ENCODE assay signal across 8 mouse cellular contexts in the genomic region with DNA sequence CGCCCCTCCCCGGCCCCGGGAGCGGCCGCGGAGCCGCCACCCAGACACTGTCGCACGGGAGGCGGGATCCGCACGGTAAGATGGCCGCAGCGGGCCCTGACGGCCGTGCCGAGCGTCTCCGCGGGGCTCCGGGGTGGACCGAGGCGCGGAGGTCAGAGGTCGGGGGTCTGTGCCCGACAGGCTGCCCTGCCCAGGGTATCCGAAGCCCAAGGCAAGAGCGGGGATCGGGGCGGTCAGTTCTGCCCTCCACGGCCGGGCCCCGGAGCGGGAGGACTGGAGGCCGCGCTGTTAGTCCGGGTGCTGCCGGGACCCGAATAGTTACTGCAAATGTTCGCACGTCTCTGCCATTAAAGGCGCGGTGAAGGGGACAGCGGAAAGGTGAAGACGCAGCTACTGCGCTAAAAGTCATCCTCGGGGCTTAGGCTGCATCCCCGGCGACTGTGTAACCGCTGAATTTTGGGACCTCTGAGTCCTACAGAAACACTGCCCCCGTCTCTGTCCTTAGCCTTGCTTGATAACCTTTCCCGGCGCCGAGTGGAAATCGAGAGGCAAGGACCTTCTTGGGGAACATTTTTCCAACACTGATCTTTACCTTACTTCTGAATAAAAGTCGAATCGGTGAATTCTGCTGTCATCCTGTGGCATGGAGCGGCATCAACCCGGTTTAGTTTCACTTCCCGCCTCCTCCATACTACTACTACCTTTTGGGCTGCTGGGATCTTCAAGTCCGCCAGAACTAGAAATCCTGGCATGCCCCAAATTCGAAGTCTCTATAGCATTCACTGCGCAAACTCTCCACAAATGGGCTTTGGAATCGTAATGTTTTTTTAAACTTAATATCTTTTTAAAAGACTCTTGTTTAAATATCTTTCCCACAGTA. TPM values are rescaled to one million over a fixed set of nuclear protein-coding genes. Genes with fewer than 3 reads are reported as not detected.
A peak's percentile ranks its signal among the peaks of the same experiment; 100 is the strongest.
DNase-seq lines count a peak whose midpoint lies in the region; ATAC-seq and TF ChIP-seq lines count a peak whose summit lies in the region.

No protein-coding gene starts in this region.

- TF ChIP-seq POLR2A in MEL (IDR thresholded peaks at IDR 0.05; ENCODE audit: control insufficient read depth in 1 of 2, insufficient read depth in 1 of 2, low read depth in 1 of 2, low read length in 2 of 2, poor library complexity in 1 of 2): peak in 1 of 2 experiments; percentile 46; a peak in 3 of 4 replicates

- H3K4me1 ChIP-seq in kidney, embryonic 15.5 days: peaks cover 23% of the 10 kb centered on the region
- peaks cover 5 to 27% of the 10 kb centered on the region in 2 experiments for H3K4me1 ChIP-seq in MEL (ENCODE audit: control insufficient read depth in 1 of 2, insufficient read depth in 2 of 2, low read length in 2 of 2)
- H3K4me1 ChIP-seq in forebrain, embryonic 13.5 days: peaks cover 32% of the 10 kb centered on the region
- H3K4me1 ChIP-seq in liver, embryonic 12.5 days: peaks cover 63% of the 10 kb centered on the region

- no peaks in the 10 kb centered on the region for H3K27me3 ChIP-seq in kidney, embryonic 15.5 days
- no peaks in the 10 kb centered on the region for H3K27me3 ChIP-seq in MEL (ENCODE audit: control insufficient read depth in 1 of 2, insufficient read depth in 2 of 2, low read length in 2 of 2)
- H3K27me3 ChIP-seq in forebrain, embryonic 13.5 days: no peaks in the 10 kb centered on the region
- no peaks in the 10 kb centered on the region for H3K27me3 ChIP-seq in liver, embryonic 12.5 days (replicated peaks)

- DNase-seq in kidney, adult 18-20 months: no peak
- DNase-seq in MEL (ENCODE audit: low read depth, low spot score): peak; percentile 57
- no peak for DNase-seq in spleen, postnatal 14 days (ENCODE audit: low spot score in 2 of 2)
- no peak for DNase-seq in thymus, postnatal 36 days
- DNase-seq in left cerebral cortex, adult 18-20 months (ENCODE audit: low spot score in 2 of 2): no peak

- H3K4me2 ChIP-seq in kidney, embryonic 15.5 days: peak overlapping the region; percentile 75
- peak overlapping the region; percentile 87 for H3K4me2 ChIP-seq in forebrain, embryonic 13.5 days
- H3K4me2 ChIP-seq in liver, embryonic 12.5 days: peak overlapping the region; percentile 88

- no peaks in the 10 kb centered on the region for H3K9me3 ChIP-seq in kidney, embryonic 15.5 days (replicated peaks)
- no peaks in the 10 kb centered on the region for H3K9me3 ChIP-seq in MEL (replicated peaks; ENCODE audit: insufficient read depth, low read length)
- H3K9me3 ChIP-seq in forebrain, embryonic 13.5 days (replicated peaks): no peaks in the 10 kb centered on the region
- H3K9me3 ChIP-seq in liver, embryonic 12.5 days (replicated peaks): no peaks in the 10 kb centered on the region

- no peak for TF ChIP-seq RAD21 in MEL (IDR thresholded peaks at IDR 0.05; ENCODE audit: low read depth, low read length)

- H3K79me2 ChIP-seq in MEL (ENCODE audit: control insufficient read depth, insufficient read depth, low read length, poor library complexity): peaks cover 59% of the 10 kb centered on the region

- H3K4me3 ChIP-seq in kidney, embryonic 15.5 days (replicated peaks): peak overlapping the region; percentile 100
- peak overlapping the region; percentile 86 to 99 for H3K4me3 ChIP-seq in MEL (ENCODE audit: control insufficient read depth in 1 of 2, insufficient read depth in 1 of 2, low read depth in 2 of 2, low read length in 2 of 2)
- peak overlapping the region; percentile 99 for H3K4me3 ChIP-seq in forebrain, embryonic 13.5 days
- H3K4me3 ChIP-seq in liver, embryonic 12.5 days: peak overlapping the region; percentile 93

- TF ChIP-seq EP300 in MEL (IDR thresholded peaks at IDR 0.05; ENCODE audit: low read depth in 1 of 2, low read length in 2 of 2): no peak

- no peak; the same call in 1 of the 2 replicates for ATAC-seq in kidney, embryonic 15.5 days (replicated peaks; ENCODE audit: low FRiP score)
- ATAC-seq in forebrain, embryonic 13.5 days: peak; percentile 72; the same call in 1 of the 2 replicates
- ATAC-seq in liver, embryonic 12.5 days: peak; percentile 2; the same call in 1 of the 2 replicates

- peaks cover 35% of the 10 kb centered on the region for H3K36me3 ChIP-seq in kidney, embryonic 15.5 days
- peaks cover 8 to 37% of the 10 kb centered on the region in 2 experiments for H3K36me3 ChIP-seq in MEL (ENCODE audit: control insufficient read depth in 1 of 2, insufficient read depth in 2 of 2, low read length in 2 of 2)
- peaks cover 25% of the 10 kb centered on the region for H3K36me3 ChIP-seq in forebrain, embryonic 13.5 days (ENCODE audit: poor library complexity, severe bottlenecking)
- peaks cover 44% of the 10 kb centered on the region for H3K36me3 ChIP-seq in liver, embryonic 12.5 days

- TF ChIP-seq CTCF in MEL (IDR thresholded peaks at IDR 0.05 in 2 of 3, conservative IDR thresholded peaks at IDR 0.05 in 1 of 3; ENCODE audit: control insufficient read depth in 1 of 3, insufficient read depth in 1 of 3, low read depth in 2 of 3, low read length in 3 of 3, poor library complexity in 1 of 3, severe bottlenecking in 1 of 3): no peak

- peak overlapping the region; percentile 89 for H3K27ac ChIP-seq in kidney, embryonic 15.5 days
- peak overlapping the region; percentile 83 for H3K27ac ChIP-seq in MEL (ENCODE audit: control insufficient read depth, low read depth, low read length)
- H3K27ac ChIP-seq in forebrain, embryonic 13.5 days: peak overlapping the region; percentile 82
- peak overlapping the region; percentile 99 for H3K27ac ChIP-seq in liver, embryonic 12.5 days

- WGBS in kidney, embryonic 15.5 days: 2% methylated on average over 63 of the region's 64 CpGs
- WGBS in forebrain, embryonic 13.5 days: 3% methylated on average over 63 of the region's 64 CpGs
- 1% methylated on average over 63 of the region's 64 CpGs for WGBS in liver, embryonic 12.5 days (ENCODE audit: insufficient replicate concordance)

- H3K9ac ChIP-seq in kidney, embryonic 15.5 days: peak overlapping the region; percentile 100
- H3K9ac ChIP-seq in MEL (ENCODE audit: control insufficient read depth, low read depth, low read length, poor library complexity, severe bottlenecking): peak overlapping the region; percentile 95
- H3K9ac ChIP-seq in forebrain, embryonic 13.5 days: peak overlapping the region; percentile 99
- peak overlapping the region; percentile 99 for H3K9ac ChIP-seq in liver, embryonic 12.5 days

TF ChIP-seq in MEL, 35 proteins besides CTCF, POLR2A, EP300 and RAD21:
- TF ChIP-seq MAZ (IDR thresholded peaks at IDR 0.05; ENCODE audit: low read depth, low read length): 0 out of 2 replicates have a peak, but pooled peaks have one; percentile 14
- TF ChIP-seq JUND (IDR thresholded peaks at IDR 0.05; ENCODE audit: low read depth, low read length): no peak
- peak; percentile 53 for TF ChIP-seq NELFE (IDR thresholded peaks at IDR 0.05; ENCODE audit: low read depth, low read length)
- TF ChIP-seq MAX (IDR thresholded peaks at IDR 0.05; ENCODE audit: low read length): no peak
- no peak for TF ChIP-seq POLR2AphosphoS5 (IDR thresholded peaks at IDR 0.05; ENCODE audit: borderline replicate concordance, low read depth, low read length)
- no peak for TF ChIP-seq GABPA (IDR thresholded peaks at IDR 0.05; ENCODE audit: low read depth, low read length)
- TF ChIP-seq KAT2A (conservative IDR thresholded peaks at IDR 0.05; ENCODE audit: low read depth, low read length): no peak
- TF ChIP-seq TCF12 (IDR thresholded peaks at IDR 0.05; ENCODE audit: low read depth, low read length): 0 out of 2 replicates have a peak, but pooled peaks have one; percentile 8
- peak; percentile 78; the same call in 1 of the 2 replicates for TF ChIP-seq CHD1 (IDR thresholded peaks at IDR 0.05; ENCODE audit: low read depth, low read length)
- TF ChIP-seq BHLHE40 (IDR thresholded peaks at IDR 0.05; ENCODE audit: borderline replicate concordance, low read depth, low read length): no peak

RNA-seq across cellular contexts. Expression of a gene that starts 0.6 kb away (rescaled TPM):
- polyA plus RNA-seq in kidney, embryonic 15.5 days (2015; fragmentation: Nextera tagmentation; extraction: Ambion mirVana): 55.8 TPM in 2 replicates
- 42.7 and 52.8 TPM in 2 replicates for total RNA-seq in MEL (2012; rRNA removed)
- polyA plus RNA-seq in MEL (2012; ENCODE audit: insufficient read depth in 1 of 2, insufficient read length in 2 of 2, low read depth in 1 of 2, low replicate concordance in 2 of 2, missing spikeins in 1 of 2): 10 to 100 TPM in 1 of 2 experiments, not detected in 1; 65.5 TPM
- 55.3 and 56.3 TPM in 2 replicates for polyA plus RNA-seq in forebrain, embryonic 13.5 days (2015; fragmentation: Nextera tagmentation; extraction: Ambion mirVana)
- 102 and 111 TPM in 2 replicates for polyA plus RNA-seq in liver, embryonic 12.5 days (2016; fragmentation: Nextera tagmentation; extraction: Ambion mirVana)
- total RNA-seq in left cerebral cortex, adult 18-20 months (2021): 10 to 100 TPM; 63.9 to 67.2 TPM

RNA-seq across cellular contexts. Expression of a gene that starts 0.7 kb away (rescaled TPM):
- polyA plus RNA-seq in kidney, embryonic 15.5 days (2015; fragmentation: Nextera tagmentation; extraction: Ambion mirVana): 28.4 and 29.7 TPM in 2 replicates
- 27.9 and 30.1 TPM in 2 replicates for total RNA-seq in MEL (2012; rRNA removed)
- polyA plus RNA-seq in MEL (2012; ENCODE audit: insufficient read depth in 1 of 2, insufficient read length in 2 of 2, low read depth in 1 of 2, low replicate concordance in 2 of 2, missing spikeins in 1 of 2): 10 to 100 TPM; 17.8 to 35.1 TPM
- polyA plus RNA-seq in forebrain, embryonic 13.5 days (2015; fragmentation: Nextera tagmentation; extraction: Ambion mirVana): 33.4 and 35.7 TPM in 2 replicates
- polyA plus RNA-seq in liver, embryonic 12.5 days (2016; fragmentation: Nextera tagmentation; extraction: Ambion mirVana): 20.6 and 21.5 TPM in 2 replicates
- 10 to 100 TPM; 56.2 to 59.1 TPM for total RNA-seq in left cerebral cortex, adult 18-20 months (2021)

RNA-seq across cellular contexts. Expression of a gene that starts 14.5 kb away (rescaled TPM):
- 0.58 and 1.6 TPM in 2 replicates for polyA plus RNA-seq in kidney, embryonic 15.5 days (2015; fragmentation: Nextera tagmentation; extraction: Ambion mirVana)
- total RNA-seq in MEL (2012; rRNA removed): 6.5 and 6.7 TPM in 2 replicates
- 10 to 100 TPM in 1 of 2 experiments, not detected in 1; 16.1 TPM for polyA plus RNA-seq in MEL (2012; ENCODE audit: insufficient read depth in 1 of 2, insufficient read length in 2 of 2, low read depth in 1 of 2, low replicate concordance in 2 of 2, missing spikeins in 1 of 2)
- 0.18 and 0.58 TPM in 2 replicates for polyA plus RNA-seq in forebrain, embryonic 13.5 days (2015; fragmentation: Nextera tagmentation; extraction: Ambion mirVana)
- polyA plus RNA-seq in liver, embryonic 12.5 days (2016; fragmentation: Nextera tagmentation; extraction: Ambion mirVana): 4.3 and 4.9 TPM in 2 replicates
- total RNA-seq in left cerebral cortex, adult 18-20 months (2021): under 1 TPM; 0.26 to 0.37 TPM
